Mouse (Mus musculus) E14TG2a.4 (cell line): ENCODE data around the gene Rasa2.

ENCODE experiments used
- H3K27me3 ChIP-seq: 2 replicates; pipeline ENCODE4 v1.6.1; 2014; ENCODE audit warnings: low read length, control low read depth; ENCODE audit not compliant: insufficient read depth
- H3K36me3 ChIP-seq: 2 replicates; pipeline ENCODE4 v1.6.1; 2014; ENCODE audit warnings: low read length, control low read depth; ENCODE audit not compliant: insufficient read depth
- H3K4me1 ChIP-seq: replicated peaks from 2 replicates; pipeline ENCODE4 v1.6.1; 2014; ENCODE audit warnings: low read depth, low read length, control low read depth
- H3K4me3 ChIP-seq: replicated peaks from 2 replicates; pipeline ENCODE4 v1.5.1; 2014; ENCODE audit warnings: mild to moderate bottlenecking, low read length
- H3K9me3 ChIP-seq: 2 replicates; pipeline ENCODE4 v1.6.1; 2014; ENCODE audit warnings: low read length, control low read depth
- CTCF ChIP-seq: conservative IDR thresholded peaks from 2 replicates; pipeline ENCODE4 v1.5.1; 2014; ENCODE audit warnings: low read length
- NANOG ChIP-seq: IDR thresholded peaks from 2 replicates; pipeline ENCODE4 v1.6.1; 2014; ENCODE audit warnings: borderline replicate concordance, low read length, mixed read lengths
- POU5F1 ChIP-seq: IDR thresholded peaks from 2 replicates; pipeline ENCODE4 v1.6.1; 2014; ENCODE audit warnings: low read length, borderline replicate concordance

Gene Rasa2

GRCm38 (mm10) chr9:96618448-96619176, 12.8 kb downstream of the Rasa2 start:
- Histone ChIP-seq H3K36me3 (no peaks in the 10 kb centered on the region), H3K9me3 (no peaks in the 10 kb centered on the region), H3K4me3 (no peak overlapping the region), H3K27me3 (no peaks in the 10 kb centered on the region), H3K4me1 (peaks cover 2% of the 10 kb centered on the region; the same call in 1 of the 2 replicates)
- TF ChIP-seq CTCF (no peak), NANOG (no peak), POU5F1 (no peak)

DNA sequence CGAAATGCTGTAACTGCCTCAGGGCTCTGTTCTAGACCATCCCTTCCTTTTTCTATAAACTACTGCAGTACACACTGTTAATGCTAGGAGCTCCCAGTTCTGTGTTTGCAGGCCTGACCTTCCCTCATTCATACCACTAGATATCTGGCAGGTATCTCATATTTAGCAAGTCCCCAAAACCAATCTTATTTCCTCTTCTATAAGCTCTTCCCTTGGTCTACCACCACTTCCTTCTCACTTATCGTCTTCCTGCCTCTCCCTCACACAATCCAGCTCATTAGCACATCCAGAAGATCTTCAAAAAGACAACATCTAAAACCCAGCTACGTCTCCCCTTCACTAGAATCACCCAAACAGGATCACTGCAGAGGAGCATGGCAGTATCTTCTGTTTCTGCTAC, 19.1 kb downstream of the Rasa2 start:
- Histone ChIP-seq H3K9me3 (peaks cover 3% of the 10 kb centered on the region; the same call in 1 of the 2 replicates), H3K4me1 (peaks cover 22% of the 10 kb centered on the region), H3K4me3 (no peak overlapping the region), H3K36me3 (peaks cover 8% of the 10 kb centered on the region), H3K27me3 (no peaks in the 10 kb centered on the region)
- TF ChIP-seq NANOG = no peak
- TF ChIP-seq POU5F1 = no peak
- no peak for TF ChIP-seq CTCF

DNA sequence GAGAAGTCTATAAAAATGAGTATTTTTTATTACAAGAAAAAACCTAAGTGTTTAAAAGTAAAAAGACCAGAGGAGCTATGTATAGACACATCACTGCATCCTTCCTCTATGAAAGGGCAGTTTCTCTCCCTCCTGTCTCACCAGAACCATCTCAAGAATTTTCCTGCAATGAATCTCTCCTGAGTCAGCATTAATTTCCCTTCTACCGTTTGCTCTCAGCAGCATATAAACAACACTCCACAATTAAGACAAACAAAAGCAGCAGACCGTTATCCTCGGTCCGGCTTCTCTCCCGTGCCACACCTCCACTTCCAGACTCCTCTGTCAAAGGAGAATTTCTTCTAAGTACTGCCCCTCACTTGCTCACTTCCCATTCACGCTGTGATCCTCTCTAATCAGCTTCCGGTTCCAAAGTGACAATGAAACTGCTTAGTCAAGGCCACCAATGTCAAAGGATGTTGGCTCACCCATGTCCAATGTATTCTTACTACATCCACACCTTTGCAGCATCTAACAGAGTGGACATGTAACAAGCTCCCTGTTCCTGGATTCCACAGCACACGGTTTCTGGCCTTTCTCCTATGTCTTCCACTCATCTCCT, 19.6 kb downstream of the Rasa2 start:
- Histone ChIP-seq H3K36me3 (peaks cover 11% of the 10 kb centered on the region), H3K4me3 (no peak overlapping the region), H3K4me1 (peaks cover 22% of the 10 kb centered on the region), H3K27me3 (no peaks in the 10 kb centered on the region), H3K9me3 (peaks cover 8% of the 10 kb centered on the region)
- TF ChIP-seq NANOG = 0 out of 2 replicates have a peak, but pooled peaks have one; percentile 6
- TF ChIP-seq CTCF = no peak

GRCm38 (mm10) chr9:96610813-96611212, 20.6 kb downstream of the Rasa2 start:
- Histone ChIP-seq H3K27me3 (no peaks in the 10 kb centered on the region), H3K36me3 (peaks cover 14% of the 10 kb centered on the region), H3K9me3 (peaks cover 11% of the 10 kb centered on the region), H3K4me1 (peaks cover 22% of the 10 kb centered on the region), H3K4me3 (no peak overlapping the region)
- TF ChIP-seq POU5F1 (no peak), NANOG (no peak), CTCF (no peak)

- Histone ChIP-seq H3K4me3 (no peak overlapping the region), H3K36me3 (peaks cover 14% of the 10 kb centered on the region), H3K9me3 (peaks cover 11% of the 10 kb centered on the region), H3K4me1 (peaks cover 17% of the 10 kb centered on the region), H3K27me3 (no peaks in the 10 kb centered on the region)
- TF ChIP-seq POU5F1 (no peak), NANOG (peak; percentile 43; the same call in 1 of the 2 replicates), CTCF (no peak)
These were observed 28.0 kb downstream of the Rasa2 start for GRCm38 (mm10) chr9:96603416-96603815.

GRCm38 (mm10) chr9:96597899-96598298, 33.5 kb downstream of the Rasa2 start:
- peaks cover 2% of the 10 kb centered on the region for H3K4me1 ChIP-seq
- TF ChIP-seq POU5F1 (no peak), CTCF (peak; percentile 36), NANOG (no peak)
- H3K27me3 ChIP-seq = no peaks in the 10 kb centered on the region
- no peak overlapping the region for H3K4me3 ChIP-seq
- no peaks in the 10 kb centered on the region for H3K36me3 ChIP-seq
- H3K9me3 ChIP-seq = no peaks in the 10 kb centered on the region

- no peaks in the 10 kb centered on the region for H3K4me1 ChIP-seq
- H3K4me3 ChIP-seq = no peak overlapping the region
- no peaks in the 10 kb centered on the region for H3K27me3 ChIP-seq
- H3K36me3 ChIP-seq = no peaks in the 10 kb centered on the region
- TF ChIP-seq NANOG (no peak), CTCF (no peak), POU5F1 (no peak)
- H3K9me3 ChIP-seq = no peaks in the 10 kb centered on the region
These were observed 38.5 kb downstream of the Rasa2 start for GRCm38 (mm10) chr9:96592670-96593600.

- Histone ChIP-seq H3K36me3 (0 out of 2 replicates have a peak, but pooled peaks cover under 1% of the 10 kb centered on the region), H3K4me3 (no peak overlapping the region), H3K27me3 (no peaks in the 10 kb centered on the region), H3K9me3 (peaks cover under 1% of the 10 kb centered on the region; the same call in 1 of the 2 replicates), H3K4me1 (no peaks in the 10 kb centered on the region)
- TF ChIP-seq POU5F1 (no peak), NANOG (no peak), CTCF (no peak)
These were observed 42.1 kb downstream of the Rasa2 start for GRCm38 (mm10) chr9:96589346-96589745.
